Mouse (Mus musculus) cerebellum, adult 9-10 months (tissue): ENCODE data around the gene Qser1.
"Not testable (repeated sequence)": the region's sequence is repeated elsewhere in the genome, so short reads cannot be mapped to it uniquely, and the experiment has no call there.

Experiments
- DNase-seq: peaks from one replicate; pipeline ENCODE4 v3.0.0; 2022

Gene Qser1

DNA sequence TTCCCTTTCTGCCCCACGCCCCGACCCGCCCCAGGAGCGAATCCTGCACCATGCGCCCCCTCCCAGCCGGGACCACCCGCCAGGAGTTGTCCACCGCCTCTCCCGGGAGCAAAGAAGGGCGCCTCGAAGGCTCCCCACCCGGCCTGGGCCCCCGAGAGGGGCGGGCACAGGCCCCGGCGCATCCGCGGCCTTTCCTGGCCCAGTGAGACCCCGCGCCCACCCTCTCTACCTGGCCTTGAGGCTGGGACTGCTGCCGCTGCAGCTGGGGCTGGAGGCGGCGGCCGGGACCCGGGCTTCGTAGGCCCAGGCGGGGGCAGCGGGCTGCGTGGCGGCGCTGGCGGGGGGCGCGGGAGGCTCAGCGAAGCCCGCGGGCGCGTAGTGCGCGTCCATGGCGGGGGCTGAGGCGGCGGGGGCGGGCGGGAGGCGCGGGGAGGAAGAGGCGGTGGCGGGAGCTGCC is at the start of gene Qser1:
Qser1 (minus strand) TSS at position 390 of the 457 bp plus-strand sequence.
- DNase-seq = no peak

DNA sequence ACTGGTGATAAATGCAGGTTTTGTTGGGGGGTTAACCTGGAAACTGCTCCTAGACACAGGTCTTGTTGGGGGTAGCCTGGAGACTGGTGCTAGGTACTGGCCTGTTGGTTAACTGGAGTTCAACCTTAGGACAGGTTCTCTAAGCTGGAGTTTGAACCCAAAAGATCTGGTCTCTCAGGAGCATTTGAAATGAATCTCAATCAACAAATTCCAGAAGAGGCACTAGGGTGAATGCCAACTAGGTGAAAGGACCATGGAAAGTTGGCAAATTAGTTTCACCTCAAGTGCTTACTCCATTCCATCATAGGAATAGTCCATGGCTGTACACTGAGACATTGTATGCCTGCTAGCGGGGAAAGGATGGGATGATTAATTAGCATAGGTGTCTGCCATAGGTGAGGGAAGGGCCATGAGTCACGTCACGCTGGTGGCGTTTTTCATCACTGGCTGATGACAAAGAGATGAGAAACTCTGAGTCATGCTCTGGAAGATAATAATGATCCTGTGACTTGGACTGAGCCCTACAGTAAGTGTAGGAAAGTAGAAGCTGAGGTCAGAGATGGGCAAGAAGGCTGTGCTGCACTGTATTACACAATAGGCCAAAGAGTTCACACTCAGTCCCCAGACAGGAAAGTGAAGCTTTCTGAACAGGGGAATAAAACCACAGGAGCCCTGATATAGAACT is 47.8 kb upstream of the Qser1 start:
- DNase-seq = no peak

DNA sequence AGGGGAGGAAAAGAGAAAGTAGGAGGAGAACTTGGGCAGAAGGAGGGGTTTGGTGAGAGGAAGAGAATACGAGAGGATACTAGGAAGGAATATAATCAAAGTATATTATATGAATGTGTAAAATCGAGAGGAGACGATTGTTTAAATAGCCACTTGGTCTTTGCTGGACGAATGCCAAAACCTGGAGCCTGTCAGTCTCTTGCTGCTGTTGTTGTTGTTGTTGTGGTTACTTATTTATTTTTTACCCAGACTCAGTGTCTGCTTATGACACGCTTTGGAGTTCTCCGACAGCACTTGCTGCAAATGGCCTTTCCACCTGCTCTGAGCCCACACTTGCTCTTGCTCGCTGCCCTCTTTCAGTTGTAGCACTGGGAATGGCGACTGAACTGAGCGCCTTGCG is 43.9 kb upstream of the Qser1 start:
- DNase-seq = no peak

DNA sequence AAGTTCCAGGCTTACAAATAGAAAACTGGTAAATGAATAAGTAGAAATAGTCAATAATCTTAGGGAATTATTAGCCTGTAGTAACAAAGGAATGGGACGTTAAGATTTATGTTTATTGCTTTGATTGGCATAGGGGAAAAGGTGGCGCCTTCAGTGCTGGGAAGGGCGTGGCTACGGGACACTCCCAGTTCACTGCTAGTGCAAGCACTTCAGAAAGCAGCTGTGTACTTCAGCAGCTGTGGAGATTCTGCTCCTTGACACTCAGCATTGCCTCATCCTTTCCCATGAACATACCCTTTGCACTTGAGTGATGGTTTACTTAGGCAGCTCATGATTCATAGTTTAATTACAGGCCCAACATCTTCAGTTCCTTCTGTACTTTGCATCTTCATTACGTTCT is 42.5 kb upstream of the Qser1 start:
- no peak for DNase-seq

DNA sequence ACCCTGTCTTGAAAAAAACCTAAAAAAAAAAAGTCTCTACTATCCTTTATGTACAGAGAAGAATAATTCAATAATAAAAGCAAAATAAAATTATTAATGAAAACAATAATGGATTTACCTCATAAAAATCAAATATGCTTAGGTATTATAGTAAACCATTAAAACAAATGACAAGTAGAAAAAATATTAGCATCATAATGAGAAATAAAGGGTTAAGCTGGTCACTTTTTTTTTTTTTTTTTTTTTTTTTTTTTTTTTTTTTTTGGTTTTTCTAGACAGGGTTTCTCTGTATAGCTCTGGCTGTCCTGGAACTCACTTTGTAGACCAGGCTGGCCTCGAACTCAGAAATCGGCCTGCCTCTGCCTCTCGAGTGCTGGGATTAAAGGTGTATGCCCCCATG is 41.5 kb upstream of the Qser1 start:
- DNase-seq = not testable (repeated sequence)

DNA sequence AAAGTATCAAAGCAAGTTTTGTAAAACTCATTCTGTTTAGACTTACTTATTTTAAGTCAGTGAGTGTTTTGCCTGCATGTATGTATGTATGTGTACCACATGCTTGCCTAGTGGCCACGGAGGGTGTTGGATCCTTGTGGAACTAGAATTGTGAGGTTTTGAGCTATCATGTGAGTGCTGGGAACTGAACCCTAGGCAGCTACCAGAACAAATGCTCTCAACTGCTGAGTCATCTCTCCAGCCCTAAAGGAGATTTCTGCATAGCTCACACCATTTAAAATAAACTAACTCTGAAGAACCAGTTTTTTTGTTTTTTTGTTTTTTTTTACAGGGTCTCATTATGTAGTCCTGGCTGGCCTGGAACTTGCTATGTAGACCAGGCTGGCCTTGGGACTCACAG is 39.7 kb upstream of the Qser1 start:
- no peak for DNase-seq

DNA sequence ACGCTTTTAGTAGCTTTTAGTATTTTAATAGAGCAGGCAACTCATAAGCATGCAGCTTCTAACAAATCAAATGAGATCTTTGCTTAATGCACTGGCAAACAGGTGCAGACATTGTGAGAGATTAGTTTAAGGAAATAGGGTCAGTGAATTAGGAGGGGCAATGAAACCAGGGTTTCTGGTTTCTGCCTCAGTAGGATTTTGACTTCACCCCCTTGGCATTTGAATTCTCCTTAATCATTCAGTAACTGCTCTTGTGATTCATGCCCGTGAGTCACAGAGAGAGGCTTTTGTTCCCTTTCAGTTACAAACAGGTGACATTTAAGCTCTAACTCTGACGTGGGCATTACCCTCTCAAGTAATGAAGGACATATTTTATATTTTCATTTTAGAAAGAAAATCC is 39.2 kb upstream of the Qser1 start:
- no peak for DNase-seq

DNA sequence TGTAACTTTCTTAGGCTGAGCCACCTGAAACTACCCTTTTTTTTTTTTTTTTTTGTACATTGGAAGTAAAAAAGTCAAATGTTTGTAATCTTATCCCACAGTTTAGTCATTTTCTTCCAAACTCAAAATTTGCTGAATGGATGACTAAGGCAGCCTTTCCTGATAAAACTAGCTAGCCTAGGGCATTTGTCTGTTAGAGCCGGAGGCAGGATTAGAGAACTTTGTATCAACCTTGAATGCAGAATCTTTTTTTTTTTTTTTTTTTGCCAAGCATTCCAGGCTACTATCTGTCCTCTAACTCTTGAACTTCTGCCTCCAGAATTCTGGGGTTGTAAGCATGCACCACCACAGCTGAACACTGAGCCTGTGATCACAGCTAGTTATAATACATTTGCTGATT is 38.3 kb upstream of the Qser1 start:
- DNase-seq = no peak

DNA sequence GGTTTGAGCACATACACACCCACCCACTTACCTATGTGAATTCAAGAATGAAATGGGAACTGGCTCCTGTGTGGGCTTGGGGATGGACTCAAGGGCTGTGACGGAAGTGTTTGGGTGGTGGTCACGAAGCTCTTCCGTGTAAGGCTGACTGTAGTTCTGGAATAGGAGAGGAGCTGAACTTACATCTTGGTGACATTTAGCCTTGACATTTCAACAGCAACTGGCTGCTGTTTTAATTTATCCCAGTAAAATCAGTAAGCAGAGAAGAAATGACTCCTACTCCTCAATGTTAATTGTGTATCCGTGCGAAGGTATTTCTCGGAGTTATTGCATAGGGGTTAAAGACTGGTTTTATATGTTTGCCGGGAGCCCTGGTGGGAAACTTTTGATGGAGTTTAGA is 36.0 kb upstream of the Qser1 start:
- no peak for DNase-seq

DNA sequence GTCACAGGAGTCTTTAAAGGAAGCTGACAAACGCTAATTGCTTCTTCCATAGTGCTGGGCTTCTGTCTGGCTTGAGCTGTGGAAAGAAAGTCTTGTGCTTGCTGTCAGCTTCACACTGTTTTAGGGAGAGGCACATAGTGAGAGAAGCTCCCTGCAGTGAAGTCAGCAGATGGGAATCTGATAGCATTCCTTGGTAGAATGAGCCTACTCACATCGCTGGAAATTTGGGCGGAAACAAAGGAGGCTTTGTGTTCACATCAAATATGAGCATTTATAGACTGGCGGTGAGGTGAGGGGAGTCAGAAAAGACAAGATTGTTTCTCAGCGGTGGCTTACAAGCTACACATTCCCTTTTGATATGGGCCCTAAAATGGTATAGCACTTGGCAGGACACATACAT is 35.1 kb upstream of the Qser1 start:
- DNase-seq = no peak

DNA sequence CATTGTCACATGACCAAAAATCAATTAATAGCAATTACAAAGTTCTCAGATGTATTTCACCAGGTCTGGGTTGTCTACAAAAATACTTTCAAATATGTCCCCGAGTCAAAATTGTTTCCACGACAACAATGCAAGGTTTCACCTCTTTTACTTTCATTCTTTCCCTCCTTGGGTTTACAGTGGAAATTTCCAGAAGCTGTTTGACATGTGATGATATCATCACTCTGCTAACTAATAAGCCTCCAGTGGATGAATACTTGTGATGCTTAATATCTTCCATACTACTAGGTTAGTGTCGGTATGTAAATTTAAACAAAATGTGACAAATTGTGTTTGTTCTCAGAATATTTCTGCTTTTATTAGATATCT is 33.4 kb upstream of the Qser1 start:
- DNase-seq = no peak

DNA sequence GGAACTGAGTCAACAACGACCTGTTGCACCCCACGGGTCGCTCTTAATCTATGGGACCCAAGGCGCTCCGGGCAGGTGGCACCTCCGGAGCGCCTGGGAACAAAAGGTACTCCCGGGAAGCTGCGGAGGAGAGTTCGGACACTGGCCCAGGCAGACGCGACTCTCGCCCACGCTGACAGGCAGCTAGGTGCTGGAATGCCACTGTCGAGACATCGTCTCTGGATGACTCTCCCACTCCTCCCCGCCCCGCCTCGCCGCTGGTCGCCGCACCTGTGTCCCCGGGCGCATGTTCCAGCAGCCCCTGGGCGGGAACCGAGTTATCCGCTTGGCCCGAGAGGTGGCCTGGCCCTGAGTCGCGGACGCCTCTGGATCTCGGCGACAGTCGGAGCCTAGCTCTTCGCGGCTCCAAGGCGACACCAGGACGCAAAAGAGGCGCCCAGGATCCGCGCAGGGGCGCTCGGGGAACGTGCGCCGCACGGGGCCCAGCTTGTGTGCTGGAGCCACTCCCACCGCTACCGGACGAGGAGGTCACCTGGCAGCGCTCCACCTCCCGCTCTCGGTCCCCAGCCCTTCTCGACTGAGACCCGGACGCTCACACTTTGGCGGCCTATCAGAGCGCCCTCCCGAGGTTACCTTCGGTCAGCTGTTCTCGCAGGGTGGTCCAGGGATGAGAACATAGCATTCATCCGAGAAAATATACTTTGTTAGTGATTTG is 32.9 kb upstream of the Qser1 start, which contains the start of gene Prrg4:
Prrg4 (minus strand) TSS at position 601 of the 715 bp plus-strand sequence.
- DNase-seq = peak; percentile 7

DNA sequence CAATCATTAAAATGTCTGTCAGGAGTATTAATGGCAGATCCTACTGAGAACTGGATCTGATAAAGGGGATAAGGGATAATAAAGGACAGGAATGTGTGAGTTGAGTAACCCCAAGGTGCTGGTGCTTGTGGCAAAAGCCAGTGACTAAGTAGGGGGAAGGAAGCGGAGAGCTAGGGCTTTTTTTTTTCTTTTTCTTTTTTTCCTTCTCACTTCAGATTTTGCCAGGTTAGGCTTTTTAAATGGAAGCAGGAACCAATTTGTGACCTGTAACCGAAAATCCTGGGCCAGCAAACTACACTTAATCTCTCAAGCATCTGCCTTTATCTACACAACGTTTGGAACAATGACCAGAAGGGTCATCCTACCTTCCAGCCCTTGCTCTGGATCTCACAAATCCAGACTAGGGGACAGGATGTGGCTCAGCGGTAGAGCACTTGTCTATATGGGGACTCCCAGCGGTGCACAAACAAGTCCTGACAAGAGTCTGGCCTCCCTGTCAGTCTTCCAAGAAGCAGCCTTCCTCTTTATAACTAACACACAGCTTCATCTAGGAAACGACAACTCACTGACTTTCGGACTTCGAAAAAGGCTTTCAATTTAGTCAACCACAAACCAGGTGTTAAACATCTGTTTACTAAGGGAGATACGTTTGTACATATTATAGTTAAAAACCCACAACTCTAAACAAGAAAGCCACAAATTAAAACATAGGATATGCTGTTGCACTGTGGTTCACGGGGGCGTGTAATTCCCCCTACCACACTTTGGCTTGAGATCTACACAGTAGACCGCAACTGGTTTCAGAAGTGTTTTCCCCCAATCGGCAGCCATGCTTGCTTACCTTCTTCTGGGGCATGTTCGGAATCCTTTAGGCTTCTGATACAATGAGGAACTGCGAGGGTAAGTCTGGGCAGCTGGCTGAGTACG is 31.9 kb upstream of the Qser1 start:
- no peak for DNase-seq

DNA sequence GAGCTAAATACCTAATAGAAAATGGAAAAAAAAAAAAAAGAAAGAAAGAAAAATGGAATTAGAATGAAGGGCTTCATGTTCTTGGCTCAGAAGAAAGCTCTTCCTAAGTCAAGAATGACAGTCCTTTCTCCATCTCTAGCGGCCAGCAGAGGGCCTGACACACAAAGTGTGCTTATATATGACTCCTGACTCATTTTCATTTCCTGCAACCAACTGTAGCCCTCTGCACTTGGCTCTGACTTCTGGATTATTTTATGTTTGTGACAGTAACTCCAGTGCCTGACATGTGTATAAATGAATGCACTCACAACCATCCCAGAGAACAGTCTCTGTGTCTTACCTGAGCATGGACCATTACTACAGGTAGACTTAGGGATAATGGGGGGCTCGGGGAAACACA is 31.1 kb upstream of the Qser1 start:
- no peak for DNase-seq

DNA sequence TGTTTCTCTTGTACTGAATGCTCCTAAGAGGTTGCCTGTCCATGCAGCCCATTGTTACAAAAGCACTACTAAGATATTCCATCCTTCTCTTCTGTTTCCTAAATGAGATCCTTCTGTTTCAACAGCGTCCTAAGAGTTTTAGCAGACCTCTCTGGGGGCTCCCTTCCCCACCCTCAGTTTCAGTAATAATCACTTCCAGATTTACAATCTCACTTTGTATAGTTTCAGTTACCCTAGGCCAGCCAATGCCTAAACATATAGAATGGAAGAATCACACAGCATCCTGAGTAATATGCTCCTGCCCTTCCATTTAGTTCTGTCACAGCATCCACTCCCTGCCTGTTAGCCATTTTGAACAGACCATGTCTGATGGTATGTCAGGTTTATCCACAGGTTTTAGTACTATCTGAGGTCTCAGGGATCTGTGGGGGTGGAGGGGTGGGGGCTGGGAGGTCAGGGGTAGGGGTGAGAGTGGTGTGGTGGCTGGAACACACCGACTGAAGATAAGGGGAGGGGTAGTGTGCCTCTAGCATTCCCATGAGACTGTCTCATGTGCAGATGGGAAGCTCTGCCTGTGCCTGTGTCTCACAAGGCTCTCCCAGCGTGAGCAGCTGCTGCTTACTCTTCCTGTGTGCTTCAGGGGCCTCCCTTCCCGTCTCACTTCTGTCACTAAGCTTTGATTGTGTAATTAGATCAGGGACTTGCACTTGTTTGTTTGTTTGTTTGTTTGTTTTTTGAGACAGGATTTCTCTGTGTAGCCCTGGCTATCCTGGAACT is 30.3 kb upstream of the Qser1 start:
- no peak for DNase-seq

DNA sequence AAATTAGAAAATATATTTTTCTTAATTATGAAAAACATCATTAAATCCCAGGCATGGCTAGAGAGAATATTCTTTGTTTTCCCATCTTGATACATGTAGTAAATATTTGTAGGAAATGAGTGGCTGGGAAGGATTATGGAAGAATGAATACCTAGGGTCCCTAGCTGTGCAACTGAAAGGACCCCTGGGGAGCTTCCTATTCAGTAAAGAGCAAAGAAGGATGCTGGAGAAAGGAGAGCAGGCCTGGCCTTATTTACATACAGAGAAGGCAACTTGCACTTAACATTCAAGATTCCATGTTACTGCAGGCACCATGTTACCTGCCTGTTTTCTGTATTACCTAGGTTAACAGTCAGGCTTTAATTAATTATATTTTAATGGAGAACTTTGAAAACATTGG is 26.0 kb upstream of the Qser1 start:
- DNase-seq = no peak

DNA sequence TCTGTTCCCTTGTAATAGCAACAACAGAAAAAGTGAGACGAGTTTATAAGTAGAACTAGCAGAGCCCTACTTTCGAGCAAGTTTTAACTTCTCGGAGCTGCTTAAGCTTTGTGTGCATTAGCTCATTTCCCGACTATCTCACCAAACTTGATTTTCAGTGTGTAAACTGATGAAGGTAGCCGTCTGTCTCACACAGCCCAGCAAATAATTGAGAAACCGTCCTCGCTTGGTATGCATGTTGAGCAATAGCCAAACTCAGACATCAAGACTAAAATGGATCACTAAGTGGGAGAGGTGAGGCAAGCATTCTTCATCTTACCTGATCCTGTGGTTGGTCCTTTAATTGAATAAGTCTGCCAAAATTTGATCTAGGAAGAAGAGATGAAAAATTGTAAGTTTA is 25.2 kb upstream of the Qser1 start:
- DNase-seq = no peak

DNA sequence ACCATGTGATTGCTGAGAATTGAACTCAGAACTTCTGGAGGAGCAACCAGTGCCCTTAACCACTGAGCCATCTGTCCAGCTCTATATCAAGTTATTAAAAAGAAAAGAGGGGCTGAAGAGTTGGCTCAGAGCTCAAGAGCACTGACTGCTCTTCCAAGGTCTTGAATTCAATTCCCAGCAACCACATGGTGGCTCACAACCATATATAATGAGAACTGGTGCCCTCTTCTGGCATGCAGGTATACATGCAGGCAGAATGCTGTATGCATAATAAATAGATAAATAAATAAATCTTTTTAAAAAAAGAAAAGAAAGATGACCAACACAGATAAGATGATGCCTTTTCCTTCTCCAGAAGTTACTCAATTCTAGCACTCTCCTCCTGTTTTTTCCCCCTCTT is 24.4 kb upstream of the Qser1 start:
- no peak for DNase-seq

DNA sequence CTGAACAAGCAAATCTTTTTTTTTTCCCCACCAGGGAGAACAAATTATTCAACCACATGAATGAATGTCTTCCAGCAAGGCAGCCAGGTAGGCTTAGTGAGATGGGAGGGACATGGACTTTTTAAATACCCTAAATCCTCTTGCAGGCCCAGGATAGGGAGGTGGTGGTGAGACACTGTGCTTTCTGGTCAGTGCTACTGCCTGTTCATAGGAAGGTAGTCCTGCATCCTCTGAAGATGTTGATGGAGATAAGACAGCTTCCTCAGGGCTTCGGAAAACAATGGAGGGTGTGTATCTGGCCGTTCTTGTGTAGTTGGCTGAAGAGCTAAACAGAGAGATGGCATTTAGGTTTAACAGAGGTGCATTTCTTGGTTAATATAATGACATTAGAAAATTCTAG is 15.9 kb upstream of the Qser1 start:
- no peak for DNase-seq

DNA sequence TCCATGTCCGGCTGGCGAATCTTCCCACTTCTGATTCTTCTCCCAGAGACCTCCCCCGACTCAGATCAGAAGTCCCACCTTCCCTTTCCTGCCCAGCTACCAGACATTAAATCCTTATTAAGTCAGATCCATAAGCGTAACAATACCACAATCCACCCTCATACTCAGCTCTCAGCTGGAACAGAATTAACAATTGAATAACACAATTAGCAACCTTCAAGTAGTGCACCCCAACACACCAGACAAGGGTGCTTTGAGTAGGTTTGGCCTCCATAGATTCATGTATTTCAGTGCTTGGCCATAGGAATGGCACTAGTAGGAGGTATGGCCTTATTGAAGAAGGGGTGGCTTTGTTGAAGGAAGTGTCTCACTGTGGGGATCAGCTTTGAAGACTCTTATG is 9.6 kb upstream of the Qser1 start:
- no peak for DNase-seq

DNA sequence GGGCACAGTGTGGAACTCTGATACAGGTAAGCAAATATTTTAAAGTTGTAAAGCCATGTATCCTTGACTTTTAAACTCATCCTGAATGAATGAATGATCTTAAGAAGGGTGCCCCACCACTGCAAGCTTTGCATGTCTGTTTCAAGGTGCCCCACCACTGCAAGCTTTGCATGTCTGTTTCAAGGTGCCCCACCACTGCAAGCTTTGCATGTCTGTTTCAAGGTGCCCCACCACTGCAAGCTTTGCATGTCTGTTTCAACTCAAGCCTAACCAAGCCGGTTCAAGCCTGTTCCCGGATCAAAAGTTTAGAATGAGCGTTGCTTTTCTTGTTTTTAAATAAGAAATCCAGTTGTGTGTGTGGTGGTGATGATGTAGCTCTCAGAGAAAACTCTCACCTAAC is 2.2 kb upstream of the Qser1 start:
- DNase-seq = not testable (repeated sequence)

DNA sequence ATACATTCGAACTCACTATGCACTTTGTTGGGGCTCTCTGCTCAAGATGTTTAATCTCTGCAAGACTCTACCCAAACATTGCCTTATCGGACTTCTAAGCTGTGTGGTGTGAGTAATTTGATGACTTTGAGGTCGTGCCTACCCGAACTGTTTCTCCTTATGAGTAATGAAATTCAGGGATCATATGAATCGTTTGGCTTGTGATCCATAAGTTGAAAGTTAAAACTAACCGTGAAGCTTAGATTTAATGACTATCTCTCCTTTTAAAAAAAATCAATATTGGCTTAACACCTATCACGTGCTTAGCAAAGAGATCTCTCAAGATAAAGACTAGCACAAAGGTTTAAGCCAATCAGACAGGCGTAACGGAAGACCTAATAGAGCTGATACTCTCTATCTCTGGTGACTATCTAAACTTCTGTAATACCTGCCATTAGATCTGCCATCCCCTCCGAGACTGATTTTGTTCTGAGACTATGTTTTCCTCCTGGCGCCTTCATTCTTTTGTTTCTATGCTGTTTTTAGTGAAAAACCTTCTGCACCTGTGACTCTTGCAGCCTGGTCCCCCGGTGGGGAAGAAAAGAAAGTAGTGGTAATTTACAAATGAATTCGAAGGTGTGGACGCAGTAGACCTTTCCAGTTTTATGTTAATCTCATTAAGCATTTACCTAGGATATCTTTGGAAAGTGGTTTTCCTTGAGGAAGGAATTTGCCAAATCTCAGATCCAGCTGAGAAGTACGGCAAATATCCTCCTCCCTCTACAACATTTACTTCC is 1.2 kb upstream of the Qser1 start:
- DNase-seq = no peak
